Mouse (Mus musculus) c-Kit-positive CD71-positive TER-119-positive erythroid progenitor cells, embryonic 14.5 days (primary cell): ENCODE measurements around the gene Hoxb1.

ENCODE experiments used
- DNase-seq: peaks from one replicate; pipeline ENCODE4 v3.0.0-alpha.2; 2013; ENCODE audit warnings: low spot score

Gene Hoxb1

GRCm38 (mm10) chr11:96365441-96366091 lies at the start of gene Hoxb1:
Gene Hoxb1, plus strand, starts transcription at chr11:96365752.
- DNase-seq: no peak

- no peak for DNase-seq
These were observed 48.6 kb upstream of the Hoxb1 start for GRCm38 (mm10) chr11:96316696-96317607.

- DNase-seq: no peak
These were observed 47.8 kb upstream of the Hoxb1 start, which contains the start of gene Hoxb4 for GRCm38 (mm10) chr11:96317608-96318367. Gene Hoxb4, plus strand, starts transcription at chr11:96318267.

GRCm38 (mm10) chr11:96318368-96319070 lies 47.0 kb upstream of the Hoxb1 start:
- no peak for DNase-seq

- no peak for DNase-seq
These were observed 46.3 kb upstream of the Hoxb1 start for GRCm38 (mm10) chr11:96319071-96319902.

- DNase-seq: no peak
These were observed 45.6 kb upstream of the Hoxb1 start for GRCm38 (mm10) chr11:96319910-96320309.

GRCm38 (mm10) chr11:96320688-96321087 lies 44.9 kb upstream of the Hoxb1 start:
- no peak for DNase-seq

GRCm38 (mm10) chr11:96321846-96322245 lies 43.7 kb upstream of the Hoxb1 start:
- no peak for DNase-seq

- no peak for DNase-seq
These were observed 42.8 kb upstream of the Hoxb1 start for GRCm38 (mm10) chr11:96322738-96323137.

GRCm38 (mm10) chr11:96323154-96323553 lies 42.4 kb upstream of the Hoxb1 start, which contains the start of gene Hoxb3:
Gene Hoxb3, plus strand, starts transcription at chr11:96323326.
- DNase-seq: no peak

- no peak for DNase-seq
These were observed 41.4 kb upstream of the Hoxb1 start for GRCm38 (mm10) chr11:96324125-96324524.

GRCm38 (mm10) chr11:96324965-96325364 lies 40.6 kb upstream of the Hoxb1 start:
- no peak for DNase-seq

GRCm38 (mm10) chr11:96325747-96326212 lies 39.8 kb upstream of the Hoxb1 start:
- no peak for DNase-seq

- DNase-seq: no peak
These were observed 38.8 kb upstream of the Hoxb1 start for GRCm38 (mm10) chr11:96326705-96327104.

- no peak for DNase-seq
These were observed 38.4 kb upstream of the Hoxb1 start for GRCm38 (mm10) chr11:96327122-96327521.

GRCm38 (mm10) chr11:96327750-96328149 lies 37.8 kb upstream of the Hoxb1 start:
- DNase-seq: no peak

- DNase-seq: no peak
These were observed 36.9 kb upstream of the Hoxb1 start for GRCm38 (mm10) chr11:96328605-96329004.

- no peak for DNase-seq
These were observed 33.4 kb upstream of the Hoxb1 start for GRCm38 (mm10) chr11:96332105-96332504.

- DNase-seq: no peak
These were observed 32.9 kb upstream of the Hoxb1 start for GRCm38 (mm10) chr11:96332618-96333032.

GRCm38 (mm10) chr11:96333241-96334001 lies 32.1 kb upstream of the Hoxb1 start:
- no peak for DNase-seq
